Mouse (Mus musculus) common myeloid progenitor, adult 5-6 weeks (primary cell): ENCODE data around the gene Zfp931. TPM values are rescaled to one million over a fixed set of nuclear protein-coding genes. Genes with fewer than 3 reads are reported as not detected.
"Not testable (repeated sequence)": the region's sequence is repeated elsewhere in the genome, so short reads cannot be mapped to it uniquely, and the experiment has no call there.

Source experiments
- ATAC-seq: replicated peaks from 2 replicates; pipeline ENCODE4 v1.8.0; 2016; ENCODE audit warnings: low read depth, mild to moderate bottlenecking, moderate TSS enrichment, inconsistent platforms; ENCODE audit not compliant: poor library complexity, severe bottlenecking
- total RNA-seq: library from RNA; stranded (forward); fragments of 200-1000, 187-1606 nt; gene quantifications from 2 replicates; pipeline ENCODE4 v1.2.3, GENCODE M21; 2017

Zfp931 gene
- 17.7 and 32.0 TPM in 2 replicates for total RNA-seq

DNA sequence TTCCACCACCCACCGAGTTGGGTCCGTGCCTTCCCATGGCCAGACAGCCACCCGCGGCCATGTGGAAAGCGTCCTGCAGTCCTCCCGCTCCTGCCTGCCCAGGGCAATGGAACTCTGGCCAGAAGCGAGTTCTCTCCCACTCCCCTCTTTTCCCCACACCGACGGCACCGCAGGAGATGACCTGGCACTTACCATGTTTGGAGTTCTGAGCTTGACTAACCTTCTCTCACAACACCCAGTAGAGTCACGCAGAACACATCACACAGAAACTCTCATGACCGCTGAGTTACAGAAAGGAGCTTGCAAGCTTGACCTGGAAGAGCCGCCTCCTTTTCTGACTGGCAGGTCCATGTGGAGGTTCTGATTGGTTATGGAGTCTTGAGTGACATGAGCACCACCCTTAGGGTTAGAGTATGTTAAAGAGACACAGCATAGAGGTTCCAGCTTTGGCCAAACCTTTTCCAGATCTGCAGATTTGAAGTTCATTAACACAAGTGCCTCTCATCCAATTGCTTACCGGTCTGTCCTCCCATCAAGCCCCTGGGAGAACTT lies at the start of gene Zfp931:
Gene Zfp931 (minus strand): TSS at position 311 of the 552 bp plus-strand sequence.
- peak; percentile 79 for ATAC-seq

DNA sequence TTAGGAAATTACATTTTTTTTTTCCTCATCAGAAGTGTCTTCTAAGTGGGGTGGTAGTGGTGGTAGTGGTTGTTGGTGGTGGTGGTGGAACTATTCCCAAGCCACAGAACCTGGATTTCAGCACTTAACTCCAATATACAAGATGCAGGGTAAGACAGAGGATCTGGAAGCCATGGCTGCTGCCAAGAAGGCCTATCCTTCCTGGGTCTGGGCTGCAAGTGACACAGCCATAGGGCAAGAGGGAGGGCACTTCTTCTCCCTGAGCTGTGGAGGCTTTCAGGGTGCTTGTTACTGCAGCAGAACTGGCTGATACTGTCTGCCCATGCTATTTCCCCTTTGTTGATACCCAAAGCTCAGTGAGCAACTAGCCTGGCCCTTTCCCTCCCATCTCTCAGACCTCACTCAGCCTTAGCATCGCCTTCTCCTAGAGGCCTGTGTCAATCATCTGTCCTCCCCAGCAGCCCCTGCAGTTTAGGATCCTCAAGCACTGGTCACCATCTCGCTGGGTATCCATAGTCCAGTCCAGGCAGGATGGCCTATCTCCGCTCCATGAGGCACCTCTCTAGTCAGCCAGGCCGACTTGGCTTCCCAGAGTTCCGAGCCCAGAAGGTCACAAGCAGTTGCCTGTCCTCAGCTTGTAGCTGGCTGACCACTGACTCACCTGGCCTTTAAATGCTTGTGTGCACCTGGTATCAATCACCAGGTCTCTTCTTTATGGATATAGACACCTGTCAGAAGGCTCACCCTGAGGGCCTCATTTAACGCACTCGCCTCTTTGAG lies 48.0 kb upstream of the Zfp931 start:
- no peak for ATAC-seq

DNA sequence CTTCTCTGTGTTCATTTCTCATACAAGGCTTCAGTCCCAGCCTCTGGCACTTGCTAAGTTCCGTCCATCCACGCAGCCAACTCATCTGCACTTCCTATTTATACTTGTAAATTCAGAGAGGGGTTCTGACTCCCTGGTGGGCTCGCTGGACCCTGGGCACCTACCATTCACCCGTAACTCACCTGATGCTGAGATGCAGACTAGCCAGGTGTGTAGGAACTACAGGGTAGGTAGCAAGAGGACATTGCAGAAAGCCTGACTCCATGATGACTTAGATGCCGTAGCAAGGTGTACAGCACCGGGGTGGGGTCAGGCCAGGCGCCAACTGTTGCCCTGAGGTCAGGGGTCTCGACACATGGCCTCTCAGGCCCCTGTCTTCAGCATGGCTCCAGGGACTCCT lies 47.2 kb upstream of the Zfp931 start:
- no peak for ATAC-seq

DNA sequence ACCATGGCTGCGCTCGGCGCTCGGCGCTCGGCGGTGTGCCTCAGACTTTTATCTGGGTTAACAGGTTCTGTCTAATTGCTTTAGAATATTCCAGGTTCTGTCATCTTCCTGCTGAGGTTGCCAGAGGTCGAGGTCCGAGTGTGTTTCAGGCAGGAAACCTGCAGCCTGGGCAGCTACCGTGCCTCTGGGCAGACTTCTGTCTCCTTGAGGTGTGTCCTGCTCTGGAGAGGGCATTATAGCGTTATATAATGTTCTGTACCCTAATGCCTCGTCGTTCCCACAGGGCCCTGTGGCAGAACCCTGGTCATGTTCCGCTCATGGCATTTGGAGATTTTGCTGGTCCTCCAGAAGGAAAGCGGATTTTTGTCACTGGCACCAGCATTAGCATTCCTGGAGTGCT lies 45.2 kb upstream of the Zfp931 start:
- no peak for ATAC-seq

DNA sequence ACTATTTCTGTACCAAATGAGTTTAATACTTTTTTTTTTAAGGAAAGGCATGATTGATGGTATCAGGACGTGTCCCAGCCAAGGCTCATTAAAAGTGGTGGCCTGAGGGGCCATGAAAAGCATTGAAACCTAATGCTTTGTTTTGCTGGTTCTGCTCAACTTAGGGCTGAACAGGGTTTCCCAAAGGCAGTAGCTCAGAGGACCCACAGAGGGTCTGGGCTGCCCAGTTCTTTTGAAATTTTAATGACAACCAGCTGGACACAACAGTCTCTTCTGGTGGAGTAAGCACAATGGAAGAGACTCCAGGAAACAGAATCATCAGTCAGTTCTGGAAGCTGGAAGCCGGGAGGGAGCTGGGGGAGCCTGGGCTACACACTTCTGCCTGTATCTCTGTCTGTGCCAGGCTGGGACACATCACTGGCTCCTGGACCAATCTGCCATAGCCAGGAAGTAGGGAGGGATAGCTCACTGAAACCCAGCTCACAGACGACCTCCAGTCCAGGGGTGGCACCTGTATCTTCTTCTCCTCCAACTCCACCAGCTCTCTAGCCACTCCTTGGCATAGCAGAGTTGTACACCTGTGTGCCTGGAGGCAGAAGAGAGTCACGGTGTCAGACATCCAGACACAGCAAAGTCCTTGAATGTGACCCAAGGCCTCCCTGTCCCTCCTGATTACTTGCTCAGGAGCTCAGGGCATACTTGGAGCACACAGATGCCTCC lies 43.8 kb upstream of the Zfp931 start:
- no peak for ATAC-seq

DNA sequence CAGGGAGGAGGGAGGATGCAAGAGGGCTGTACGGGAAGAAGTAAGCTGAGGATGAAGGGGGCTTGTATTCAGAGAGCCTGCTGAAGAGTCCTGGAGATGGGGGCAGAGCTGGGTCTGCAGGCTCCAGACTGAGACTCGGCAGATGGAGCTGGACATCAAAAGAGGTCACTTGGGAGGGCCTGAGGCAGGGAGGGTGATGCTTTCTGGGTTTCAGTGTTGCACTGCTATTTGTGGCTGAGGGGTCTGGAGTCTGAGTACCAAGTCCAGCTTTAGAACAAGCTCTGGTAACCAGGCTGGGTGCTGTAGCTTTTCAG lies 43.1 kb upstream of the Zfp931 start:
- ATAC-seq, result no peak

DNA sequence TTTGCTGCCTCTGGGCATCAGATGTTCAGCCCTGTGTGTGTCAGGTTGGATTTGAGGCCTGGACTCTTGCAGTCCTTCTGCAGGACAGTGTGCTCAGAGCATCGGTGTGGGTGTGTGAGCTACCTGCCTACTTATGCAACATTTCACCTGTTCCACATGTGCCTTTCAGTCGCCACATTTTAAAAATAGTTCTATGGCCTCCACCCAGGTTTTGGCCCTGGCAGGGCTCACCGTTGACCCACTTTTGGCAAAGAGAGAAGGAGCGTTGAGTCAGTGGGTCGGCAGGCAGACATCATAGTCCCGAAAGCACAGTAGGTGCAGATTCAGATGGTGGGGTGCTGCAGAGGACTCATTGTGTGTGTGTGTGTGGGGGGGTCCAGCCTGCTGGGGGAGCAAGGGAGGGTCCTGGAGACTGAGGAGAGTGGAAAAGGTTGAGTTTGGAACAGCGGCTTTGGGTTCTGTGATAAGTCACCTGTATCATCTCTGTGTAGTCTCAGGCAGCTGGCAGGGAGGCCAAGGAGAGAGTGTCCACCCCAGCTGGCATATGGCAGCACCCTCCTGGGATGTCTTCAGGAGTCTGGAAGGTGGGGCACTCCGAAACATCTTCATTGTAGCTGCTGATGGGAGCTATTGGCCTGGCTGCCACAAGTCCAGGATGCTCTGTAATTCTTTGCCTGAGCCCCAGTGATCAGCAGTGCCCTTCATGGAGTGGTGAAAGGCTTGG lies 42.5 kb upstream of the Zfp931 start:
- no peak for ATAC-seq

DNA sequence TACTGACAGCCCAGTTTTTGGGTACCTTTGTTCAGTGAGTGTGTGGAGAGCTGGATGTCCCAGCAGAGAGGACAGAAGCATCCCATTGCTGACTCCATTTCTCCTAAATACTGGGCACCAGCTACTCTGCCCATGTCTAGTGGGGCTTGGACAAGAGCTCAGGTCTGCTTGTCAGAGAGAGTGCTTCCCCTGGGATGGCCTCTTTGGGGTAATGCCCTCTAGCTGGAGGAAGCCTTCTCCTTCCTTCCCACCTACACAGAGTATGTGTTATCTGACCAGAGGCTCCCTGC lies 42.0 kb upstream of the Zfp931 start:
- ATAC-seq, result no peak

DNA sequence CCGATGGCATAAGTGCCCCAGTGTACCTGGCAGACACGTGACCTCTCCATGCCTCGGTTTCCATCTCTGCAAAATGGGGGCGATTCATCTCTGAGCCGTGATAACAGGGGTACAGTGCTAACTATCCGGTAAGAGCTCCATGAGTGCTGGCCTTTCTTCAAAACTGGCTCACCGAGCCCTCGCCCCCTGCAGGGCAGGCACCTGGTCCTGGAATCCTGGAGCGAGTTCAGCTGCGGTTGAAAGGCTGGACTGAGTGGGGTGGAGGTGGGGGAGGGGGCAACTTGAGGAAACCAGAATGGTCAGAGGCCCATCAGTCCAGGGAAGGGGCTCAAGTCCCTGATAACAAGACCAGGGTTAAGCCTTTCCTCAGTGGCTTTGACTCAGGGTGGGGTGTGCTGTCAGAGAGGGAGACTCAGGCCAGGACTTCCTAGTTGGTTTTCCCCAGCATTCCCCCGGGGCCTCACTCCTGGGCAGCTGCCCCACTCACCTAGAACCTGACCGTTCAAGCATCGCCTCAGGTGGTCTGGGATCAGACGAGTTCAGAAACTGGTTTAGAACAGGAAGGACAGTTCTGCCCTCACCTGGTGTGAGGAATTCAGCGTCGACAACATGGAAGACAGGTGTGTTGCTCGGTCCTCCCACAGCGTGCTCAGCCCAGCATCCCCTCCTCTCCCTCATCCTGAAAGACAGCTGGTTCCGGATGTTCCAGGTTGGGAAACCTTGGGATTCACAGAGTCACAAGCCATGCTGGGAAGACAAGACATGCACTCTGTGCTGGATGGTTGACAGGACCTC lies 41.5 kb upstream of the Zfp931 start:
- no peak for ATAC-seq

DNA sequence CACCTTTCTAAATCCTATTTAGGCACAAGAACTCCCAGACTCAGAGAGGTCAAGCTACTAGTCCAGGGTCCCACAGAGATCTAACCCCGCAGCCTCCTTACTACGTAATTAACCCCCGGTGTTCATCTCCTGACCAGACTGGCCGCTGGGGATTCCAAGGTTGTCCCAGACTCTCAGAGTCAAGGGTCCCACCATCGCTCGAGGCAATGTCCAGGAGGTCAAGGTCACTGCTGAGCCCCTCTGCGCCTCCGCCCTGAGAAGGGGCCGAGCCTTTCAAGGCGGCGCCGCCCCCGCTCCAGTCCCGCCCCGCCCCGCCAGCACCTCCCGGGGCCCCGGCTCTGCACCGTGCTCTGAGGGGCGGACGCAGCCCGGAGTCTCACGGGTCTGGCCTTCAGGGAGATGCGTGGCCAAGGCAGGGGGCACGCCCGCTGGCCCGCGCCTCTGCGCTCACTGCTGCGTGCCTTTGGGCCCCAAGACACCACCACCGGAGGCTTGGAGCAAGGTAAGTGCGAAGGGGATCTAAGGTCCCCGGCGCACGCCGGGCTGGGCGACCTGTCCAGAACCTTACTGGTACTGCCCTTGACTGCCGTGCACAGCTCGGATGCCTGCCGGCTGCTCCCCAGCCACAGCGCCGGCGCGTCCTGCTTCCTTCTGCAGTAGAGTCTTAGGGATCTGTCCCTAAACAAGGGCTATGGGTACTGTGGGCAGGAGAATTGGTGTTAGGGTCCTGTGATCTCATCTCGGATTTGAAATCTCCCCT lies 40.7 kb upstream of the Zfp931 start, which contains the start of gene Phactr3:
Gene Phactr3 (plus strand): TSS at position 175 of the 760 bp plus-strand sequence.
- ATAC-seq, result no peak

DNA sequence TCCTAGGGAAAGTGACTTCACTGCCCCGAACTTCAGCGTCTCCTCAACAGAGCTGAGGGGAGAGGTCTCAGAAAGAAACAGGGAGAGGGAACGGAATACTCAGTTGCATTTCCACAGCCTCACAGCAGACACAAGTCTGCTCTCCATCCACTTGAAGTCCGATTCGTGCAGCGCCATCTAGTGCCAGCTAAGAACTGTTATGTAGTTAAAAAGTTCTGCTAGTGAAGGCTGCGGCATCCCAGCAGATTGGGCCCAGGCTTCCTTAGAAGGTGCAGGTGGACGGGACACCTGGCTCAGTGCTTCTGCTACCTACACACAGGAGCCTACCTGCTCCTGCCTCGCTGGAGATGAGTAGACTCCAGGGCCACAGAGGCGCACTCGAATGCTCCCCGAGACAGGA lies 39.7 kb upstream of the Zfp931 start:
- ATAC-seq, result peak; percentile 71

DNA sequence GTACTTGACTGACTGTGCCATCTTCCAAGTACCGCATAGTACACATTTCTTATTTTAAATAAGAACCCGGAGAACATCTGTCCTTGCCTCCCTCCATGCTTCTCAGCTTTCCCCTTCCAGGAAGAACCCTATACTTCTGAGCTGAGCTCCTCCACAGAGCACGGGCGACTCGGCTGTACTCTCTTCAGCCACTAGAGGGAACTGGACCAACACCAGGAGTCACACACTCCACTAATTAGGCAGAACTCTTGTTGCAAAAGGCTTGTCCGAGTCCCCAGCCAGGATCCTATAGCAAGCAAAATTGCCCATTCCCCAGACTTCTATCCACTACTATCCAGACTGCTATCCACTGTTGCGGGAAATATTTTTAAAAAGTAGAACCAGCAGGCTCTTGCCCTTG lies 23.7 kb upstream of the Zfp931 start:
- peak; percentile 92 for ATAC-seq

DNA sequence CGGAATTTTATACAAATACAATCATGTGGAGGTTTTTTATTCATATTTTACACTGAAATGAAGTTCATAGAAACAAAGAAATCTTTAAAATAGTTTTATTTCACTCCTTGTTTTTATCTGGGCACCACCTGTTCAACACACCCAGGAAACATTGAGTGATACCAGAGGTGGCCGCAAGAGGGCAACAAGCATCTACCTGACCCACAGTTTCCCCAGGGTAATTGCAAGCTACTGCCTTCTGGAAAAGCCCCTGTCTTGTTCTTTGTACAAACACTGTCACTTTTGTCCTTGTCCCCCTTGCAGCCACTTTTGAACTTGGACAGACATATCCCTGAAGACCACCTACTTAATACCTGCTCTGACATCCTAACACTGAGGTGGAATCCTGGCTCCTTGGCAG lies 19.7 kb upstream of the Zfp931 start:
- ATAC-seq, result peak; percentile 83

DNA sequence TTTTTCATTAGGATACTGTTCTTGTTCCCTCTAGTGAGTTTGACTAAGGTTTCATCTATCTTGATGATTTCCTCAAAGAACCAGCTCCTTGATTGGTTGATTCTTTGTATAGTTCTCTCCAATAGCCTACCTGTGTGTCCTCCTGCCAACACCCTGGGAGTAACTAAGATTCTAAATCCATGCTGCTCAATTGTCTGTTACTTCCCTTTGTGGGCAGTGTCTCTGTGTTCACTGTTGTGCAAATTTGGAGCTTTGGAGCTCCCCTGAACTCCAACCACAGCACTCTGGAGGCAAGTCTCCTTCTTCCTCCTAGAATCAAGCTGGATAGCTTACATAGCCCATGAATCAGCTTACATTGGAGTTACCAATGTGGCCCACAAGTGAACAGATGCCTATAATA lies 11.3 kb upstream of the Zfp931 start:
- ATAC-seq, result no peak

DNA sequence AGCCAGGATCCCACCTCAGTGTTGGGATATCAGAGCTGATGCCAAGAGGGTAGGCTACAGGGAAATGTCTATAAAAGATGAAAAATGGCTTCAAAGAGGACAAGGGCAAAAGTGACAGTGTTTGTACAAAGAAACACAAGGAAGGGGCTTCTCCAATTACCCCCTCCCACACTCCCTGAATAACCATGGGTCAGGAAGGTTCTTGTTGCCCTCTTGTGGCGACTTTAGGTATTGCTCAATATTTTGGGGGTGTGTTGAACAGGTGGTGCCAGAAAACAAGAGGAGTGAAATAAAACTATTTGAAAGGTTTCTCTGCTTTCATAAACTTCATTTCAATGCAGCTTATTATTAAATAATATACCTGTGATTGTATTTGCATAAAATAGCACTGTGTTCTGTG lies 20.1 kb downstream of the Zfp931 start:
- peak; percentile 91 for ATAC-seq

DNA sequence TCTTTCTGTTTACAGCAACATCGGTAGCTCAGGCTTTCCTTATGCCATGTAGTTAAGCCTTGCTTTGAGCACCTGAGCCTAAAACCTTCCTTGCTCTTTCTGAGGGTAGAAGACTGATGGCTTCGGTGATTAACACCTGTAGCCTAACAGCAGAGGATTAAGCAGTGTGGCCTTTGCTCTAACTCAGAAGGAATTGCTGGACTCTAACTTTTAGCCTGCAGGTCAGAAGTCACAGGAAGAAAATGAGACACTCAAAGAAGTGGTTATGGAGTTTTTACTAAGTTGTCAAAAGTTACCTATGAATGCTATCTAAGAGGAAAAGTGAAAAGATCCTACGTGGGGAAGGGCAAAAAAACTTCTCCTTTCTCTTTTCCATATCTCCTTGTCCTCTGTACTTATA lies 50.7 kb downstream of the Zfp931 start:
- not testable (repeated sequence) for ATAC-seq

DNA sequence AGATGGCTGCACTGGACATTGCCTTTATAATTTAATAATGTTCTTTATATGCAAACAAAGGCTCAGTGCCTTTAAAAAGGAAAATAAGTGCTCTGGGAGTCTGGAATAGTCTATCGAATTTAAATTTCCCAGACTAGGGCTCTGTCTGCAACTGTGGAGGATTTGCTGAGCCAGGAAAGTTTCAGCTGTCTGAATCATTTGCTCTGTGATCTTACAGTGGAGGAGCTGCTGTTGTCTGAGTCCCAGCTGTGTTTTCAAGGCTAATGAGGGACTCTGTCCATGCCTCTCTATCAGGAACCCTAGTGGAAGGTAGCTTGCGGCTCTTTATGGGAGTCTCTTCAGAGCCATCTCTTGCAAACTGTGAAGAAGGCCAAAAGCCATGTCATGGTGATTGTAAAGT lies 54.4 kb downstream of the Zfp931 start:
- not testable (repeated sequence) for ATAC-seq

DNA sequence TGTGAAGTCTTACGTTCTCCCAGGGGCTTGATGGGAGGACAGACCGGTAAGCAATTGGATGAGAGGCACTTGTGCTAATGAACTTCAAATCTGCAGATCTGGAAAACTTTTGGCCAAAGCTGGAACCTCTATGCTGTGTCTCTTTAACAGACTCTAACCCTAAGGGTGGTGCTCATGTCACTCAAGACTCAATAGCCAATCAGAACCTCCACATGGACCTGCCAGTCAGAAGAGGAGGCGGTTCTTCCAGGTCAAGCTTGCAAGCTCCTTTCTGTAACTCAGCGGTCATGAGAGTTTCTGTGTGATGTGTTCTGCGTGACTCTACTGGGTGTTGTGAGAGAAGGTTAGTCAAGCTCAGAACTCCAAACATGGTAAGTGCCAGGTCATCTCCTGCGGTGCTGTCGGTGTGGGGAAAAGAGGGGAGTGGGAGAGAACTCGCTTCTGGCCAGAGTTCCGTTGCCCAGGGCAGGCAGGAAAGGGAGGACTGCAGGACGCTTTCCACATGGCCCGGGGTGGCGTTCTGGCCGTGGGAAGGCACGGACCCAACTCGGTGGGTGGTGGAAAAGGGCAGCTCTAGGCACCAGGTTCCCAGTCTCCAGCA lies 55.2 kb downstream of the Zfp931 start, which contains the start of gene Zfp971:
Gene Zfp971 (plus strand): TSS at position 274 of the 601 bp plus-strand sequence.
- ATAC-seq, result peak; percentile 71

DNA sequence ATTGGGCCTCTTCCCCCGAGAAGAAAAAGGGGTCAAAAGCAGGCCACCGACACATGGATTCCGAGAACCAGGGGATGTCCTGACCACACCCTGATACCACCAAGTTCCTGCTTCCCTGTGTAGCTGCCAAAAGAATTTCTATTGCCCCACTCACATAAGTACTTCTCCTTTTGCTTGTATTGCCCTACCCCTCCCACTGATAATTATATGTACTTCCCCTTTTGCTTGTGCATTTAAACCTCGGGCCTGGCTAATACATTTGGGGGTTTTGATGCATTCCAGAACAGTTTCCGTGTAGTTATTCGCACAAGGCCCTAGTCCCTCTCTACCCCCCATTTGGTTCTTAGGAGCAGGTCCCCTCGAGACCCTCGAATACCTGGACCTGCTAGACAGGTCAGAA lies 57.5 kb downstream of the Zfp931 start:
- ATAC-seq, result peak; percentile 82
